In genomic region chr6:34318172-34318571, GRCm38 (mm10) we compare ENCODE assay signal across 8 mouse cellular contexts. TPM values are rescaled to one million over a fixed set of nuclear protein-coding genes. Genes with fewer than 3 reads are reported as not detected.
DNase-seq lines count a peak whose midpoint lies in the region; ATAC-seq and TF ChIP-seq lines count a peak whose summit lies in the region.

No protein-coding gene starts in this region.

- peaks cover 2% of the 10 kb centered on the region; the same call in 1 of the 2 replicates for H3K4me1 ChIP-seq in limb, embryonic 11.5 days (ENCODE audit: control insufficient read depth, insufficient read depth, low read length)
- H3K4me1 ChIP-seq in limb, embryonic 10.5 days = peaks cover 26% of the 10 kb centered on the region
- H3K4me1 ChIP-seq in kidney, embryonic 16.5 days (ENCODE audit: insufficient read depth, low read length) = peaks cover 20% of the 10 kb centered on the region; the same call in 1 of the 2 replicates
- peaks cover 15% of the 10 kb centered on the region for H3K4me1 ChIP-seq in midbrain, embryonic 13.5 days (replicated peaks)

- no peak for TF ChIP-seq POLR2A in myocyte (IDR thresholded peaks at IDR 0.05; ENCODE audit: insufficient read length, low read depth)

- DNase-seq in limb, embryonic 11.5 days (ENCODE audit: low spot score) = no peak
- DNase-seq in limb, embryonic 10.5 days (ENCODE audit: low spot score) = no peak
- peak; percentile 57 for DNase-seq in adrenal gland, adult 18-20 months (ENCODE audit: low spot score in 2 of 2)
- peak; percentile 19 for DNase-seq in heart, adult 8-10 months (ENCODE audit: low spot score)

- no peaks in the 10 kb centered on the region for H3K27me3 ChIP-seq in limb, embryonic 11.5 days (ENCODE audit: control insufficient read depth, insufficient read depth, low read length)
- 0 out of 2 replicates have a peak, but pooled peaks cover 8% of the 10 kb centered on the region for H3K27me3 ChIP-seq in limb, embryonic 10.5 days (ENCODE audit: low read depth, poor library complexity, severe bottlenecking)
- H3K27me3 ChIP-seq in kidney, embryonic 16.5 days (ENCODE audit: insufficient read depth, low read length) = no peaks in the 10 kb centered on the region
- H3K27me3 ChIP-seq in myocyte (ENCODE audit: control insufficient read depth, insufficient read depth, insufficient read length) = no peaks in the 10 kb centered on the region
- no peaks in the 10 kb centered on the region for H3K27me3 ChIP-seq in midbrain, embryonic 13.5 days

- H3K36me3 ChIP-seq in limb, embryonic 11.5 days (ENCODE audit: control insufficient read depth, insufficient read depth, low read length) = no peaks in the 10 kb centered on the region
- peaks cover 2% of the 10 kb centered on the region; the same call in 1 of the 2 replicates for H3K36me3 ChIP-seq in limb, embryonic 10.5 days
- no peaks in the 10 kb centered on the region for H3K36me3 ChIP-seq in kidney, embryonic 16.5 days (ENCODE audit: insufficient read depth, low read length)
- H3K36me3 ChIP-seq in myocyte (ENCODE audit: control insufficient read depth, insufficient read depth) = no peaks in the 10 kb centered on the region
- no peaks in the 10 kb centered on the region for H3K36me3 ChIP-seq in midbrain, embryonic 13.5 days

- H3K9ac ChIP-seq in limb, embryonic 11.5 days (ENCODE audit: low read length) = no peak overlapping the region
- H3K9ac ChIP-seq in kidney, embryonic 16.5 days (replicated peaks; ENCODE audit: low read length) = no peak overlapping the region
- no peak overlapping the region for H3K9ac ChIP-seq in midbrain, embryonic 13.5 days (replicated peaks)

- H3K9me3 ChIP-seq in limb, embryonic 11.5 days (ENCODE audit: control insufficient read depth, low read length) = no peaks in the 10 kb centered on the region
- H3K9me3 ChIP-seq in limb, embryonic 10.5 days (replicated peaks) = no peaks in the 10 kb centered on the region
- H3K9me3 ChIP-seq in kidney, embryonic 16.5 days (ENCODE audit: low read length) = no peaks in the 10 kb centered on the region
- no peaks in the 10 kb centered on the region for H3K9me3 ChIP-seq in midbrain, embryonic 13.5 days

- 77% methylated on average over 5 of the region's 5 CpGs for WGBS in limb, embryonic 11.5 days
- 77% methylated on average over 5 of the region's 5 CpGs for WGBS in limb, embryonic 10.5 days
- 35% methylated on average over 5 of the region's 5 CpGs for WGBS in kidney, embryonic 16.5 days
- 67% methylated on average over 5 of the region's 5 CpGs for WGBS in midbrain, embryonic 13.5 days

- peak overlapping the region; percentile 92; the same call in 1 of the 2 replicates for H3K4me2 ChIP-seq in limb, embryonic 11.5 days (ENCODE audit: low read depth, severe bottlenecking)
- H3K4me2 ChIP-seq in kidney, embryonic 16.5 days (replicated peaks; ENCODE audit: low read depth, low read length) = peak overlapping the region; percentile 94
- H3K4me2 ChIP-seq in myocyte (ENCODE audit: low read depth) = peak overlapping the region; percentile 90
- H3K4me2 ChIP-seq in midbrain, embryonic 13.5 days (replicated peaks) = no peak overlapping the region

- H3K27ac ChIP-seq in limb, embryonic 11.5 days (replicated peaks; ENCODE audit: low read depth, low read length) = no peak overlapping the region
- H3K27ac ChIP-seq in limb, embryonic 10.5 days = no peak overlapping the region
- H3K27ac ChIP-seq in kidney, embryonic 16.5 days (ENCODE audit: low read length) = no peak overlapping the region
- H3K27ac ChIP-seq in midbrain, embryonic 13.5 days = no peak overlapping the region

- ATAC-seq in limb, embryonic 11.5 days (ENCODE audit: insufficient number of reproducible peaks, low FRiP score, low TSS enrichment, low read depth) = no peak
- ATAC-seq in kidney, embryonic 16.5 days (ENCODE audit: low FRiP score, low TSS enrichment) = no peak
- ATAC-seq in midbrain, embryonic 13.5 days = no peak
- no peak for ATAC-seq in activated CD4-positive, CD25-positive, alpha-beta regulatory T cell, adult 4 months

- H3K4me3 ChIP-seq in limb, embryonic 11.5 days (ENCODE audit: low read depth, low read length) = no peak overlapping the region
- H3K4me3 ChIP-seq in limb, embryonic 10.5 days = no peak overlapping the region; the same call in 1 of the 2 replicates
- peak overlapping the region; percentile 84 for H3K4me3 ChIP-seq in kidney, embryonic 16.5 days (ENCODE audit: low read length)
- H3K4me3 ChIP-seq in myocyte = peak overlapping the region; percentile 63
- H3K4me3 ChIP-seq in midbrain, embryonic 13.5 days (replicated peaks) = no peak overlapping the region

- H3ac ChIP-seq in myocyte (ENCODE audit: control insufficient read depth, insufficient read length) = no peak overlapping the region

- peaks cover 30% of the 10 kb centered on the region for H3K79me2 ChIP-seq in myocyte (ENCODE audit: control insufficient read depth, insufficient read depth)

TF ChIP-seq in myocyte, 11 proteins besides CTCF, POLR2A, EP300 and RAD21:
- TF ChIP-seq MYOG (IDR thresholded peaks at IDR 0.05; ENCODE audit: control insufficient read depth in 1 of 3, insufficient read depth in 1 of 3, insufficient read length in 2 of 3, low read depth in 2 of 3) (peak in 1 of 3 experiments; percentile 73), MAX (IDR thresholded peaks at IDR 0.05; ENCODE audit: low read depth) (no peak), CEBPB (IDR thresholded peaks at IDR 0.05; ENCODE audit: insufficient read depth, poor library complexity, severe bottlenecking) (peak; percentile 97), MYOD1 (IDR thresholded peaks at IDR 0.05; ENCODE audit: control insufficient read depth in 1 of 3, insufficient read length in 2 of 3, low read depth in 2 of 3) (peak in 2 of 3 experiments; percentile 53 to 78), E2F4 (IDR thresholded peaks at IDR 0.05; ENCODE audit: insufficient read depth) (no peak)

RNA-seq across cellular contexts. Expression of gene Akr1b3, which starts 0.9 kb away (rescaled TPM):
- polyA plus RNA-seq in limb, embryonic 11.5 days (2014; fragmentation: Nextera tagmentation; extraction: Ambion mirVana) = 217 and 219 TPM in 2 replicates
- 238 and 309 TPM in 2 replicates for polyA plus RNA-seq in limb, embryonic 10.5 days (2016; fragmentation: Nextera tagmentation; extraction: Ambion mirVana)
- 100 to 1,000 TPM; 302 to 310 TPM for total RNA-seq in adrenal gland, adult 18-20 months (2021)
- 100 to 1,000 TPM; 272 to 373 (median 320) TPM for total RNA-seq in heart, adult 8-10 months (2022)
- polyA plus RNA-seq in kidney, embryonic 16.5 days (2015; fragmentation: Nextera tagmentation; extraction: Ambion mirVana) = 195 and 200 TPM in 2 replicates
- polyA plus RNA-seq in myocyte (2012; fragmentation: generic; extraction: Trizol) = 493 TPM
- polyA plus RNA-seq in midbrain, embryonic 13.5 days (2015; fragmentation: Nextera tagmentation; extraction: Ambion mirVana) = 103 and 107 TPM in 2 replicates
- 100 to 1,000 TPM; 356 to 448 TPM for polyA plus RNA-seq in activated CD4-positive, CD25-positive, alpha-beta regulatory T cell, adult 4 months (2017; shearing (Covaris generic))

RNA-seq across cellular contexts. Expression of gene Akr1b8, which starts 35.7 kb away (rescaled TPM):
- polyA plus RNA-seq in limb, embryonic 11.5 days (2014; fragmentation: Nextera tagmentation; extraction: Ambion mirVana) = 9.0 and 11.1 TPM in 2 replicates
- 9.2 and 9.4 TPM in 2 replicates for polyA plus RNA-seq in limb, embryonic 10.5 days (2016; fragmentation: Nextera tagmentation; extraction: Ambion mirVana)
- 100 to 1,000 TPM; 227 to 304 TPM for total RNA-seq in adrenal gland, adult 18-20 months (2021)
- 1 to 10 TPM; 3.7 to 4.6 (median 3.9) TPM for total RNA-seq in heart, adult 8-10 months (2022)
- polyA plus RNA-seq in kidney, embryonic 16.5 days (2015; fragmentation: Nextera tagmentation; extraction: Ambion mirVana) = 12.6 and 12.7 TPM in 2 replicates
- 167 TPM for polyA plus RNA-seq in myocyte (2012; fragmentation: generic; extraction: Trizol)
- polyA plus RNA-seq in midbrain, embryonic 13.5 days (2015; fragmentation: Nextera tagmentation; extraction: Ambion mirVana) = 6.8 and 10.1 TPM in 2 replicates
- not detected for polyA plus RNA-seq in activated CD4-positive, CD25-positive, alpha-beta regulatory T cell, adult 4 months (2017; shearing (Covaris generic))

Comparison
In these comparisons a context has a peak if more than half of its experiments do, and no peak if none do; other contexts are left out.
1. DNase-seq: peak in adrenal gland, adult 18-20 months (2 of 2) and heart, adult 8-10 months (single experiment); none in limb, embryonic 11.5 days (single experiment) and limb, embryonic 10.5 days (single experiment).
2. H3K4me3 ChIP-seq: peak in kidney, embryonic 16.5 days (single experiment) and myocyte (single experiment); none in limb, embryonic 11.5 days (single experiment), limb, embryonic 10.5 days (single experiment) and midbrain, embryonic 13.5 days (single experiment).
3. RNA of gene Akr1b8, which starts 35.7 kb away (polyA plus RNA-seq): 167 TPM in myocyte (single experiment); 12.6 to 12.7 TPM in kidney, embryonic 16.5 days, 9.0 to 11.1 TPM in limb, embryonic 11.5 days, 9.2 to 9.4 TPM in limb, embryonic 10.5 days, 6.8 to 10.1 TPM in midbrain, embryonic 13.5 days and not detected in activated CD4-positive, CD25-positive, alpha-beta regulatory T cell, adult 4 months; every median in the first group is over 10 times any median in the second.